Mouse (Mus musculus): ENCODE measurements around the gene Zfp444. TPM values are rescaled to one million over a fixed set of nuclear protein-coding genes. Genes with fewer than 3 reads are reported as not detected.

Zfp444 gene
- polyA plus RNA-seq, 1 experiment from 2014 or later = 81.0 TPM

DNA sequence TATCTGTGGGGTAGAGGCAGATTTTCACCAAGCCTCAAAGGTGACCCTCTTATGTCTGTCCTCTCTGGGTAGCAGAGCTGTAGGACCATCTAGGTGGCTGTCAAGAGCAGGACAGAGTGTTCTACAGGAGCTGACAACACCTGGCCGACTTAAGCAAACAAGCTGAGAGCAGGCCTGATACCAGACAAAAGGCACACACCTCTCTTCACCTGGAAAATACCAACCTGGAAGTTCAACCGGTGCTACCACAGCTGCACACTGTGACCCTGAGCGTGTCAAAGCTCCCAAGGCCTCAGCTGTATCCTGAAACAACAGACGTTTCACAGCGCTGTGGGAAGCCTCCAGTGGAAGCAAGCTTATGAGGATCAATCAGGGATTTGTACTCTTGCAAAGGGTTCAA, 24.3 kb upstream of the Zfp444 start:
- no peaks in the 10 kb centered on the region for H3K36me3 ChIP-seq
- H3K9ac ChIP-seq (replicated peaks) = no peak overlapping the region
- WGBS = 83% methylated on average over 5 of the region's 5 CpGs
- H3K4me2 ChIP-seq = no peak overlapping the region
- H3K27me3 ChIP-seq = no peaks in the 10 kb centered on the region
- ATAC-seq (ENCODE audit: insufficient number of reproducible peaks, insufficient read depth, low FRiP score, low TSS enrichment, low read depth) = no peak
- no peaks in the 10 kb centered on the region for H3K9me3 ChIP-seq
- peaks cover 20% of the 10 kb centered on the region for H3K4me1 ChIP-seq (replicated peaks)
- H3K27ac ChIP-seq = no peak overlapping the region
- no peak overlapping the region for H3K4me3 ChIP-seq (replicated peaks)

- Histone ChIP-seq H3K4me2 (no peak overlapping the region), H3K4me3 (replicated peaks) (no peak overlapping the region), H3K4me1 (replicated peaks) (peaks cover 35% of the 10 kb centered on the region), H3K36me3 (no peaks in the 10 kb centered on the region), H3K9ac (replicated peaks) (no peak overlapping the region), H3K27me3 (no peaks in the 10 kb centered on the region), H3K27ac (no peak overlapping the region), H3K9me3 (no peaks in the 10 kb centered on the region)
- no peak for ATAC-seq (ENCODE audit: insufficient number of reproducible peaks, insufficient read depth, low FRiP score, low TSS enrichment, low read depth)
- WGBS = 85% methylated on average over 1 of the region's 1 CpGs
These were observed 20.8 kb upstream of the Zfp444 start for GRCm38 (mm10) chr7:6151266-6151665.

GRCm38 (mm10) chr7:6152036-6152435, 20.0 kb upstream of the Zfp444 start:
- H3K9ac ChIP-seq (replicated peaks) = no peak overlapping the region
- no peaks in the 10 kb centered on the region for H3K9me3 ChIP-seq
- H3K4me3 ChIP-seq (replicated peaks) = no peak overlapping the region
- H3K27ac ChIP-seq = no peak overlapping the region
- WGBS = 78% methylated on average over 3 of the region's 3 CpGs
- no peak overlapping the region for H3K4me2 ChIP-seq
- ATAC-seq (ENCODE audit: insufficient number of reproducible peaks, insufficient read depth, low FRiP score, low TSS enrichment, low read depth) = no peak
- H3K4me1 ChIP-seq (replicated peaks) = peaks cover 32% of the 10 kb centered on the region
- H3K27me3 ChIP-seq = no peaks in the 10 kb centered on the region
- H3K36me3 ChIP-seq = no peaks in the 10 kb centered on the region

DNA sequence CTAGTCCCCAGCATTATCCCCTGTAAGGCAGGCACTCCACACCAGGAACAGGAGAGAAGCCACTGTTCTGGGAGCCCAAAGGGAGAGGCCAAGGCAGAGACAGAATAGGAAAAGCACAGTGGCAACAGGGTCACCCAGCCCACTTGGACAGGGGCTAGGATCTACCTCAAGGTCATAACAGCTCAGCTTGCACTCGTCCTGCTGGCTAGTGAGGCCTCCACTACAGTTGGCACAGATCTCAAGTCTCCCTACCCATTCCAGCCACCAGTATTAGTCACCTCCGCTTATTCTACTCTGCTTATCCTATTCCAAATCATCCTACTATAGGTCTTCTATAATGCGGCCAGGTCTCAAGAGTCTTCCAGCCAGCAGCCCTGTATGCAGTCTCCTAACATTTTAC, 18.9 kb upstream of the Zfp444 start:
- ATAC-seq (ENCODE audit: insufficient number of reproducible peaks, insufficient read depth, low FRiP score, low TSS enrichment, low read depth) = no peak
- H3K27me3 ChIP-seq = no peaks in the 10 kb centered on the region
- peaks cover 32% of the 10 kb centered on the region for H3K4me1 ChIP-seq (replicated peaks)
- no peak overlapping the region for H3K4me2 ChIP-seq
- no peak overlapping the region for H3K4me3 ChIP-seq (replicated peaks)
- no peaks in the 10 kb centered on the region for H3K9me3 ChIP-seq
- H3K36me3 ChIP-seq = no peaks in the 10 kb centered on the region
- WGBS = 94% methylated on average over 3 of the region's 3 CpGs
- H3K9ac ChIP-seq (replicated peaks) = no peak overlapping the region
- H3K27ac ChIP-seq = no peak overlapping the region

- peak overlapping the region; percentile 74 for H3K4me3 ChIP-seq (replicated peaks)
- no peaks in the 10 kb centered on the region for H3K27me3 ChIP-seq
- ATAC-seq (ENCODE audit: insufficient number of reproducible peaks, insufficient read depth, low FRiP score, low TSS enrichment, low read depth) = no peak
- 89% methylated on average over 5 of the region's 5 CpGs for WGBS
- H3K9ac ChIP-seq (replicated peaks) = 0 out of 2 replicates have a peak overlapping the region, but pooled peaks have one; percentile 88
- H3K36me3 ChIP-seq = no peaks in the 10 kb centered on the region
- H3K4me1 ChIP-seq (replicated peaks) = peaks cover 24% of the 10 kb centered on the region
- no peak overlapping the region for H3K27ac ChIP-seq
- H3K9me3 ChIP-seq = no peaks in the 10 kb centered on the region
- H3K4me2 ChIP-seq = peak overlapping the region; percentile 89
These were observed 17.9 kb upstream of the Zfp444 start for GRCm38 (mm10) chr7:6154164-6154563.

DNA sequence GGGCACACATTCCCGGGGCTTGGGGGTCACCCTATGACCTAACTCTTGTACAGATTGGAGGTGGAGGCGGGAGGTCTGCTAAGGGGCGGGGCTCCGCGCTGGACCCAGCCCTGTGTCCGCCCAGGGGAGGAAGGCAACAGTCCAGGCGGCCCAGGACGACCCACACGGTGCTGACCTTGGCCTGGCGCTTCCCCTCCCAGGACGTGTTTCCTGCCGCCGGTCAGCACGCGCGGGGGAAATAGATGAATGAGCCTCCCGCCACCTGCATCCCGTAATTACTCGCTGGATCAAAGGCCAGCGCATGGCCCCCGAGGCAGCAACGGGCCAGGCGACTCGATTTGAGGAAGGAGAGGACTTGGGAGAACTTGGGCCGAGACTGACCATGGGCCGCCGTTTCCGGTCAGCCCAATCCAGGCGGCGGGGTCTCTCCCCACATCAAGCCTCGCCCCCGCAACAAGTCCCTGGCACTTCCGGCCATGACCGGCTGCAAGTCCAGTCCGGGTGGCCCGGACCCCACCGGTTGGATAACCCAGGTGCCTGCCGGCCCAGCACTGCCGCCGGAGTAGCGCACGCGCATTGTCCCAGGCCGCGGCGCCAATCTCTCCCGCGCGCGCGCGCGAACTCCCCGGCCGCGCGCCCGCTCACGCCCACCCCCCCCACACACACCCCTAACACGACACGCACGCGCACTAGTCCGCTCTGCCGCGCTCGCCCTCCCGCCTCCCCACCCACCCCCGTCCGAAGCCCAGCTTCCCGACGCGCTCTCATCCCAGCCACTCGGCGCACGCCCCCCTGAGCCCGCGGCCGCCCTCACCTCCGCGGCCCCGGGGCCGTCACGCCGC, 16.8 kb upstream of the Zfp444 start:
- 0% methylated on average over 76 of the region's 85 CpGs for WGBS
- H3K4me3 ChIP-seq (replicated peaks) = peak overlapping the region; percentile 74
- H3K9me3 ChIP-seq = no peaks in the 10 kb centered on the region
- peak overlapping the region; percentile 92 for H3K27ac ChIP-seq
- peak; percentile 77 for ATAC-seq (ENCODE audit: insufficient number of reproducible peaks, insufficient read depth, low FRiP score, low TSS enrichment, low read depth)
- H3K36me3 ChIP-seq = no peaks in the 10 kb centered on the region
- H3K4me1 ChIP-seq (replicated peaks) = peaks cover 22% of the 10 kb centered on the region
- no peaks in the 10 kb centered on the region for H3K27me3 ChIP-seq
- H3K4me2 ChIP-seq = peak overlapping the region; percentile 89
- peak overlapping the region; percentile 88 for H3K9ac ChIP-seq (replicated peaks)

DNA sequence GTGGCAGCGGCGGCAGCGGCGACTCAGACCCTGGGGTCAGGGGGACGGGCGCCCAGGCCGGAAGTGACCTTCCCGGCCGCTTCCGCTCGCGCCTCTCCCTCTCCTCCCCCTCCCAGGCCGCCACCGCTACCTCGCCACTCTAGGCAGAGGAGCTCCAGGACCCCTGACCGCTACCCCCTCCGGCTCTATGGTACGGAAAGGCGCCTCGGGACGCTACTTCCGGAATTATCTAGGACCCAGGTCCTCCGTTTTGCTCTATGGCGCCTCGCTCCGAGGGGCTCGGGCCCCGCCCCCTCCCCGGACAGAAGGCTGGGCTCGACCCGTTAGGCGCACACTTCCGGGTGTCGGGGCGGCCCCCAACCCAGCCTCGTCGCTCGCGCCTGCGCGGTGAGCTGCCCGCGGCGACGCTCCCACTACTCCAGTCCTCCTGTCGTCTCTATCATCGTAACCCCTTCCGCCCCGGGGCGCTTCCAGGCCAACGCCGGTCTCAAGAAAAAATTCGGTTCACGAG, 16.1 kb upstream of the Zfp444 start, which contains the start of gene Zfp787:
Zfp787 (minus strand) TSS at position 97 of the 511 bp plus-strand sequence.
- H3K36me3 ChIP-seq = no peaks in the 10 kb centered on the region
- peak within 1 kb of the TSS; percentile 92 for H3K27ac ChIP-seq
- H3K27me3 ChIP-seq = no peaks in the 10 kb centered on the region
- ATAC-seq (ENCODE audit: insufficient number of reproducible peaks, insufficient read depth, low FRiP score, low TSS enrichment, low read depth) = peak; percentile 98
- H3K4me3 ChIP-seq (replicated peaks) = peak within 1 kb of the TSS; percentile 74
- under 1% methylated on average over 52 of the region's 54 CpGs for WGBS
- H3K9ac ChIP-seq (replicated peaks) = peak within 1 kb of the TSS; percentile 88
- peaks cover 22% of the 10 kb centered on the region for H3K4me1 ChIP-seq (replicated peaks)
- H3K9me3 ChIP-seq = no peaks in the 10 kb centered on the region
- H3K4me2 ChIP-seq = peak within 1 kb of the TSS; percentile 89

GRCm38 (mm10) chr7:6156901-6157472, 15.0 kb upstream of the Zfp444 start:
- H3K4me3 ChIP-seq (replicated peaks) = peak overlapping the region; percentile 74
- H3K27ac ChIP-seq = no peak overlapping the region; the same call in 1 of the 2 replicates
- no peaks in the 10 kb centered on the region for H3K27me3 ChIP-seq
- peaks cover 22% of the 10 kb centered on the region for H3K4me1 ChIP-seq (replicated peaks)
- H3K9ac ChIP-seq (replicated peaks) = 0 out of 2 replicates have a peak overlapping the region, but pooled peaks have one; percentile 88
- H3K4me2 ChIP-seq = peak overlapping the region; percentile 89
- H3K36me3 ChIP-seq = no peaks in the 10 kb centered on the region
- H3K9me3 ChIP-seq = no peaks in the 10 kb centered on the region
- 45% methylated on average over 9 of the region's 9 CpGs for WGBS
- ATAC-seq (ENCODE audit: insufficient number of reproducible peaks, insufficient read depth, low FRiP score, low TSS enrichment, low read depth) = no peak

- no peak for ATAC-seq (ENCODE audit: insufficient number of reproducible peaks, insufficient read depth, low FRiP score, low TSS enrichment, low read depth)
These were observed 14.5 kb upstream of the Zfp444 start for GRCm38 (mm10) chr7:6157479-6157878.

DNA sequence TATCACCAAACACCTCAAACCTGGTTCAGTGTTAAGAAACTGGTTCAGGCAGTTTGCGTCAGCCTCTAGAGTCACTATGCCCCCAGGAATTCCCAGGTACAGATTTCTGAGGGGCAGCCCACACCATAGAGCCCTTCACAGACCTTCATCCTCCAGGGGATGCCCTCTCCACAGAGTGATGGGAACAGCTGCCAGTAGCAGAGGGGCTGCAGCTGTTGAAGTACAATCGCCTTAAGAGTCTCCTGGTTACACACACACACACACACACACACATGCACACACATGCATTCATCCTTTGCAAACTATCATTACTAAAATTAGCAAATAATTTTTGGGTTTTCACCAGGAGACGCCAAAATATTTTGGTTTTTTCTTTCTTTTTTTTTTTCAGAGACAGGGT, 12.4 kb upstream of the Zfp444 start:
- no peak for ATAC-seq (ENCODE audit: insufficient number of reproducible peaks, insufficient read depth, low FRiP score, low TSS enrichment, low read depth)
- Histone ChIP-seq H3K4me3 (replicated peaks) (no peak overlapping the region), H3K4me2 (no peak overlapping the region), H3K9me3 (no peaks in the 10 kb centered on the region), H3K36me3 (no peaks in the 10 kb centered on the region), H3K9ac (replicated peaks) (no peak overlapping the region), H3K4me1 (replicated peaks) (peaks cover 10% of the 10 kb centered on the region), H3K27ac (no peak overlapping the region; the same call in 1 of the 2 replicates), H3K27me3 (no peaks in the 10 kb centered on the region)
- 75% methylated on average over 3 of the region's 3 CpGs for WGBS

More at GRCm38 (mm10) chr7:6157479-6157878, 14.5 kb upstream of the Zfp444 start:
- Histone ChIP-seq H3K27ac (no peak overlapping the region), H3K4me2 (no peak overlapping the region), H3K4me3 (replicated peaks) (no peak overlapping the region), H3K9me3 (no peaks in the 10 kb centered on the region), H3K4me1 (replicated peaks) (peaks cover 22% of the 10 kb centered on the region), H3K27me3 (no peaks in the 10 kb centered on the region), H3K36me3 (no peaks in the 10 kb centered on the region), H3K9ac (replicated peaks) (no peak overlapping the region)
- 85% methylated on average over 1 of the region's 1 CpGs for WGBS

DNA sequence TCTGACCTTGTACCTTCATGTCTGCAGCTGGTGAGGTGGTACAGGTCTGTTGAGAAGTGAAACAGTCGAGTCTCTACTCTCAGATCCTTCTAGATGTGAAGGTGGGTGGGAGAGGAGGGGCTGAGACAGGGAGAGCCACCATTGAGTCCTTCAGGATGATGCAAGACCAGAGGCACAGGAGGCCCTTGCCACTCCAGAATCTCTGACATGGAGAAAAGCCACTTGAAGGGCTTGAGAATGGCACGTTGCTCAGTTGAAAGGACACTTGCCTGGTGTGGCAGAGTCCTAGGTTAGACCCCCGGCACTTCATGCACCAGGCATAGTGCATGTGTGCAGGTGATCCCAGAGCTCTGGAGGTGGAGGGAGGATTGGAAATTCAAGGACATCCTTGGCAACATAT, 10.5 kb upstream of the Zfp444 start:
- H3K27me3 ChIP-seq = no peaks in the 10 kb centered on the region
- WGBS = 65% methylated on average over 3 of the region's 3 CpGs
- no peak for ATAC-seq (ENCODE audit: insufficient number of reproducible peaks, insufficient read depth, low FRiP score, low TSS enrichment, low read depth)
- H3K4me3 ChIP-seq (replicated peaks) = no peak overlapping the region
- no peaks in the 10 kb centered on the region for H3K36me3 ChIP-seq
- no peaks in the 10 kb centered on the region for H3K9me3 ChIP-seq
- no peak overlapping the region for H3K27ac ChIP-seq
- H3K9ac ChIP-seq (replicated peaks) = no peak overlapping the region
- peaks cover 4% of the 10 kb centered on the region for H3K4me1 ChIP-seq (replicated peaks)
- H3K4me2 ChIP-seq = no peak overlapping the region

Data from limb, embryonic 12.5 days (tissue).